Mouse (Mus musculus) mouse trophoblast stem cell (cell line): ENCODE results near the gene Atf5.

ENCODE experiments used
- in situ Hi-C, 2 experiments: fragments of 300-500 bp; cut with MseI, MboI; formaldehyde crosslinking; loops; 2 replicates in 1 of 2; 3 replicates in 1 of 2; pipeline ENCODE4 v1.15.1; 2025

Atf5 gene

DNA sequence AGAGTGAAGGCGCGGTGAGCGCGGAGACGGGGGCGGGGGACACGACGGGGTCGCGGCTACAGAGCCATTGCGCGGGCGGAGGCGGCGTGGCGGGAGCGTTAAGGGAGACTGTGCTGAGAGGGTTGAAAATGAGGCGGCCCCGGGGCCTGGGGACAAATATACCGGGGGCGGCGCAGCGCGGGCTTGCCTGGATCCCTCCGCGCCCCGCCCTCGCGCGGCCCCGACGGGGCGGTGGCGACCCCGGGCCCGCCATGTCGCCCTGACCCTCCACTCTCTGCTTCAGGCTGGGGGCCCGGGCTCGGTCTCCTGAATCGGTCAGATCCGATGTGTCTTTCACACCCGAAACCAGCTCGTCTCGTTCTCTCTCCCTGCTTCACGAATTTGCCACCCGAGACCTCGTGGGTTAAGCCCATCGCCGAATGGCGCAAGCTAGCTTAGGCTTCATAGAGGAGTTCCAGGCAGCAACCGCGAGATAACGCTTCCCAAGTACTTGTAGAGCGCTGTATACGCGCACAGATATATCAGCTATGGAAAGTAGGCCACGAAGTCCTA is at the start of gene Atf5:
Atf5 (minus strand) TSS at position 189 of the 552 bp plus-strand sequence.
- in situ Hi-C loops, result no loop called here

DNA sequence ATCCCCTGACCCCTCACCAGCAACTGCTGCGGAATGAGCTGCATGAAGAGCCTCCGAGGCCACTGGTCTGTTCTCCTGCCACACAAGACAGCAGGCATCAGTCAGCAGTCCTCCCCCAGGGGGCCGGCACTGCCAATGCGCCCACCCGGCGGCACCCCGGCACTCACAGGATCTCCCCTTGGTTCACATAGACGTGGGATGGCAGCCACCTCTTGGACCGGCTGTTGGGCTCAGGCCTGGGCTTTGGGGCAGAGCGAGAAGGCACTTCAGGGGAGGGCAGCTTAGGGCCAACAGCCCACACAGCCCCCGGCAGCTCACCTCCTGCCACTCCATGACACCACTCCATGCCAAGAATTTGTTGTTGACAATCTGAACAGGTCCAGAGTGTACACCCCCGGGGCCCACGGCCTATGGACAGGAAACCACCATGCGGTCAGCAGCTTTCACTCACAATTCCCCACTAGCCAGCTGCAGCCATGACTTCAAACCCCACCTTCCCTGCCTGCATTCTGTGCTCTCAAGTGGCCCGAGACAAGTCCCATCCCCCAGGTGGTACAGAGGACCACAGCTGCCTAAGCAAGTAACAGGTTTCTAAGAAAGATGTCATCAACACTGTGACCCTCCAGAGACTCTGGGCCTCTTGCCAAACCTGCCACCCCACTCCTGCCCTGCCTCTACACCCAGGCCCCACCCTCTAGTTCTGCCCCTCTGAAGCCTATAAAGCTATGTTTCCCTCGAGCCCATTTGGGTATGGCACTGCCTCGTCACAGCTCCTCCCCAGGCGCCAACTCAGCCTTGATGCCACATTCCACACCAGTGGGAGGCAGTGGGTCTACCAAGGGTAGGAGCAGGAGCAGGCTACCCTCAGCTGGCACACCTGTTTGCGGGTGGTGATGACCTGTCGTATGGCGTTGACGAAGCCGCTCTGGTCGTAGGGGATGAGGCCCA is 48.4 kb upstream of the Atf5 start:
- in situ Hi-C loops, result no loop called here

DNA sequence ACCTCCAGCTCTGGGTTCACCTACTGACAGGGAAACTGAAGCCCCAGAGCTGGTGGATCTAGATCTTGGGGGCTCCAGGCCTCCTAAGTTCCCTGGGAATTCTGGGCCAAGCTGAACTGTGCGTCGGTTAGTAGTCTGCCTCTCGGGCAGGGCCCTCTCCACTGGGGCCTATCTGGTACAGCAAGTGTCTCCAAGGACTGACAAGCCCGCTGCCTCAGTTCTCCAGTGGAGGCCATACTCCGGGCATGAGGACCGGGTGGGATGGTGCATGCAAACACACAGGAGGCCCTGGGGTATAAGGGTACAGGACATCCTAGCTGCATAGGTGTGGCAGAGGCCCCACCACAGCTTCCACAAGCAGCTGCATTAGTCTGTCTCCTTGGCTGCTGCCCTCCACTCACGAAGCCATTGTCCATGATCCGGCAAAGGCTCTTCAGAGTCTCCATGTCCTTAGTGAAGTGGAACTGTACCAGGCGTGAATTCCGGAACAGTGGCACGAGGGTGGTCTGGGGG is 47.6 kb upstream of the Atf5 start:
- in situ Hi-C loops, result no loop called here

DNA sequence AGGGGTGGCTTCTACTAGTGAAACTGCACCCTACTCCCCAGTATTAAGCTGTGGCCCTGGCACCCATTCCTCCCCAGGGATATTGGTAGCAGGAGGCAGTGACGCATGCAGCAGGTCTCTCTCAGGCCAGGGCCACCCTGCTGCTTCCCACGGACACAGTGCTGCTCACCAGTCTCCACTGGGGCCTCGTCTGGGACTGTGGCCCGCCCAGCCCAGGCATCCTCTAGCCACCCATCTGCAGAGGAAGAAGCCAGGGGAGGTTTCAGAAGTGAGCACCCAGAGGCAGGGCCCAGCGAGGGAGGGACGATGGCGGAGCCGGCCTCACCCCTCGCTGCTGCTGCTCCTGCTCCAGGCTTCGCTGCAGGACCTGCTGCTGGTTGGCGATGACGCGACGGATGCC is 46.8 kb upstream of the Atf5 start:
- in situ Hi-C loops, result no loop called here

DNA sequence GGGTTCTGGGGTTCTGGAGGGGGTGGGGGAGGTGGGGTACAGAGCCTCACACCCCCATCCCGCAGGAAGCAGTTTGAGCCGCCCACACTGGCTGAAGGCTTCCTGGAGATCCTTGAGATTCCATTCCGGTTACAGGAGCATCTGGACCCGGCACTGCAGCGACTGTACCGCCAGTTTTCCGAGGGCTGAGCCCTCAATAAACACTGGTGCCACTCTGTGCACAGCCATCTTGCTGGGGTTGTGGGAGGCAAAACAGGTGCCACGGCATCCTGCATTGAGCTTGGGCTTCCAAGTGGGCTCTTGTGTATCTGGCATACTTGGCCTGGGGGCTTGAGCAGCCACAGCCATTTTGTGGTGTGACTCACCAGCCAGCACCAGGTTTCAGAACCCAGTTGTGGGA is 46.0 kb upstream of the Atf5 start:
- in situ Hi-C loops, result no loop called here

DNA sequence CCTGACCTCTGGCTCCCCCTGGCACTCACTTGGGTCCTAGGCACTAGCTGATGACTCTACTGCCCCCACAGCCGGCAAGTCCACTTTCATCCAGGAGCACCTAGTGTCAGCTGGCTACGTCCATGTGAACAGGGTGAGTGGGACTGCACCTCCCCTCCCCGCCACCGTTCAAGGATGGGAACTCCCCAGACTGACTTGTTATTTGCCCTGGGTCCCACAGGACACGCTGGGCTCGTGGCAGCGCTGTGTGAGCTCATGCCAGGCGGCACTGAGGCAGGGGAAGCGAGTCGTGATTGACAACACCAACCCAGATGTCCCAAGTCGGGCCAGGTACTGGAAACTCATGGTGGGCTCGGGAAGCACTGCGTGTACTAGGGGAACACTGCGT is 45.0 kb upstream of the Atf5 start:
- in situ Hi-C loops, result no loop called here

DNA sequence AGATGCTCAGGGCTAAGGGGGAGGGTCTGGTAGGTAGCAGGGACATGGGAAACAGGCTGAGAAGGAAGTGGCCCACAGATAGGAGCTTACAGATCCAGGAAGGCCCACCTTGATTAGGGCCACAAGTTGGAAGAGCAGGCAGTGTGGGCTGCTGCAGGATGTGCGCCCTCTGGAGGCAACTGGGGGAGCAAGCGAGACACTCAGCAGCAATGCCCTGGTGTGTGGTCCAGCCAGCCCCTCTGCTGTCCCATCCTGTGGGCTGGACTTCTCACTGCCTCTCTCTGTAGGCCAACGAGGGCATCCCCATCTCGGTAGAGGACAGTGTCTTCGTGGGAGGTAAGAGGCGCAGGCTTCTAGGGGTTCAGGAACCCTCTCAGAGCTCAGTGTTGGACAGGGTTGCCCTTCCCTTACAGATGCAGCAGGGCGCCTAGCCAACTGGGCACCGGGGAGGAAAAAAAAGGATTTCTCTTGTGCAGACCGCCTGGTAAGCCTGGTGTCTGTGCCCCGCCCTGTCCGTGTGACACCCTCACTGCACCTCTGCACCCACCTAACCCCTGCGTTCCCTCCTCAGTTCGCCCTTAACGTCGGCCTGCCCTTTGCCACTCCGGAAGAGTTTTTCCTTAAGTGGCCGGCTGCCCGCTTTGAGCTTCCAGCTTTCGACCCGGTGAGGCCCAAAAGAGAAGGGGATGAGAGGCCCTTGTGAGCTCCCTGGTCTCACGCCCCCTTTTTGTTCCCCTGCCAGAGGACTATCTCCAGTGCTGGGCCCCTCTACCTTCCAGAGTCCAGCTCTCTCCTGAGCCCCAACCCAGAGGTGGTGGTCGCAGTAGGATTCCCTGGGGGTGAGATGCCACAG is 44.3 kb upstream of the Atf5 start:
- in situ Hi-C loops, result no loop called here

DNA sequence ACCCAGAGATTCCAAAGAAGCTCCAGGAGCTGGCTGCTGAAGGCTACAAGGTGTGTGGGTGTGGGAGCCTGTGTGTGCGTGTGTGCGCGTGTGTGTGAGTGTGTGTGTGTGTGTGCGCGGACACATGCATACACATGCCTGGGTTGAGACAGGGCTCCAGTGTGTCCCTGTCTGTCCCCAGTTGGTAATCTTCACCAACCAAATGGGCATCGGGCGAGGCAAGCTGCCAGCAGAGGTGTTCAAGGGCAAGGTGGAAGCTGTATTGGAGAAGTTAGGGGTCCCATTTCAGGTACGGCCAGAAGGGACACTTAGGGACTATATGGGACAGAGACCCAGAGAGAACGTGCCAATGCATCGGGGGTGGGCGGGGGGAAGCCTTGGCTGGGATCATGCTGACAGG is 43.4 kb upstream of the Atf5 start:
- in situ Hi-C loops, result no loop called here

DNA sequence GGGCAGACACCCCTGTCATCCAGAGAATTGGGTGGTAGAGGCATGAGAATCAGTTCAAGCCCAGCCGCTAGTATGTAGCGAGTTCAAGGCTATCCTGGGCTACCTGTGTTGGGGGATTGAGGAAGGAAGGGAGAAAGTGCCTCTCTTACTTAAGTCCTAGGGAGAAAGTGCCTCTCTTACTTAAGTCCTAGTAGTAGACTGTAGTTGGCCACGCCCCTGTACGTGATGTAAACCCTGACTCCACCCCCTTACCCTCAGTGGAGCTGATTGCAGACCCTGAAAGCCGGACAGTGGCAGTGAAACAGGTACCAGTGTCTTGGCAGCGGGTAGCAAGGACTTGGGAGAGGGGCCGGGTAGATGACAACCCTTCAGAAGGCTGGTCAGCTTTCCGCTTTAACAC is 41.4 kb upstream of the Atf5 start:
- in situ Hi-C loops, result no loop called here

DNA sequence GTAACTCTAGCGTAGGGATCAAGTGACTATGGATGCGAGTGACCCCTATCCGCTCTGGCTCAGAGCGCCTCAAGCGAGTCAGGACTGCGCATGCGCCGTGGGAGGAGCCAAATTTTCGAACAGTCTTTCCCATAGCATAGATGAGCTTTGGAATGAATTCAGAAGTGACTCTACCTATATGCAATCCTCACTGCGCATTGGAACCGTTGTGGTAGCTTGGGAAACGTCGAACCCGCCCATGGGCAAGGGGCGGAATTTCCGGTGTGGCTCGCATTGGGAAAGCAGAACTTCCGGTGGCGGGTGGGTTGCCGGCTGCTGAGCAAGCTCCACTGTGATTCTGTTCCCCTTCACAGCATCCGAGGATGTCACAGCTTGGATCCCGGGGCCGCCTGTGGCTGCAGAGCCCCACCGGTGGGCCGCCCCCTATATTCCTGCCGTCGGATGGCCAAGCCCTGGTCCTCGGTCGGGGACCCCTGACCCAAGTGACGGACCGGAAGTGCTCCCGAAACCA is 40.6 kb upstream of the Atf5 start, which contains the start of gene Pnkp:
Pnkp (plus strand) TSS at position 98 of the 511 bp plus-strand sequence.
- in situ Hi-C loops, result no loop called here

DNA sequence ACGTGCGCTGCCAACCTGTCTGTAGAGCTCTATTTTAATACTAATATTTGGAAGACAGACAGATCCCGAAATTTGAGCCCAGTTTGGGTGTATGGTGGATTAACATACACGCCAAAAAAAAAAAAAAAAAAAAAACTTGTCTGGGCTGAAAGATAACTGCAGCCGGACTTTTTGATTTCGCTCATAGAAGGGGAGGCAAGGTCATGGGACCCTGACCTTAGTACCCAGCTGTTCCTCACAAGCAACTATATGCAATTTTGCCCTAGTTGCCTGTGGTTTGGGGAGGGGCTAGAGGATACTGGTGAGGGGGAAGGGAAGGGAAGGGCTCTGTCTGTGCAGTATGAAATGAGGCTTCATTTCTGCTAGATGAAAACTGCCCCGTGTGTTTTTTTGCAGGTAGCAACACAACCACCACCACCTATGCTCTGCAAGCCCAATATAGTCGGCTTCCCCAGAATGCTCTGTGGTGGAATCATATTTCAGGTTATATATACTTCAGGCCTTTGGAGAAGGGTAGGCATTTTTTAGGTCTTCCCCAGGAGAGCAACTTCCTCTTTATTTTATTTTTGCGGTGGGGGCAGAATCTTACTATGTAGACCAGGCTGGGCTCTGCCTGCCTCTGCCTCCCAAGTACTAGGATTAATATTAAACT is 39.9 kb upstream of the Atf5 start:
- in situ Hi-C loops, result no loop called here

DNA sequence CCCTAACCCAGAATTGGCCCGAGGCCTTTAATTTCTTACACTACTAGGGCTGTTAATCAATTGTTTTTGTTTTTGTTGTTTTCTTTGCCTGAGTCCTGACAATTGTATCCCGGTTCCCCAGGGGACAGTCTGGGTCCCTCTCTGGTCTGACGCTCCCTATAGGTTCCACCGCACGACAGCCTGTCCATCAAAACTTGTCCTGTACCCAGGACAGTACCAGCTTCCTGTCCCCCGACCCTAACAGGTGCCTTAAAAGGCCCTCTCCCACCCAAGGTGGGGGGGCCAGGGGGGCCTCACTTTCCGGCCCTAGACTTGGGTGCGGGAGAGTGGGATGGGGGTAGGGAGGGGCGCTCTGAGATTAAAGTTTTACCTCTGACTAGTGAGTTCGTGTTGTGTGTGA is 38.6 kb upstream of the Atf5 start:
- in situ Hi-C loops, result no loop called here

DNA sequence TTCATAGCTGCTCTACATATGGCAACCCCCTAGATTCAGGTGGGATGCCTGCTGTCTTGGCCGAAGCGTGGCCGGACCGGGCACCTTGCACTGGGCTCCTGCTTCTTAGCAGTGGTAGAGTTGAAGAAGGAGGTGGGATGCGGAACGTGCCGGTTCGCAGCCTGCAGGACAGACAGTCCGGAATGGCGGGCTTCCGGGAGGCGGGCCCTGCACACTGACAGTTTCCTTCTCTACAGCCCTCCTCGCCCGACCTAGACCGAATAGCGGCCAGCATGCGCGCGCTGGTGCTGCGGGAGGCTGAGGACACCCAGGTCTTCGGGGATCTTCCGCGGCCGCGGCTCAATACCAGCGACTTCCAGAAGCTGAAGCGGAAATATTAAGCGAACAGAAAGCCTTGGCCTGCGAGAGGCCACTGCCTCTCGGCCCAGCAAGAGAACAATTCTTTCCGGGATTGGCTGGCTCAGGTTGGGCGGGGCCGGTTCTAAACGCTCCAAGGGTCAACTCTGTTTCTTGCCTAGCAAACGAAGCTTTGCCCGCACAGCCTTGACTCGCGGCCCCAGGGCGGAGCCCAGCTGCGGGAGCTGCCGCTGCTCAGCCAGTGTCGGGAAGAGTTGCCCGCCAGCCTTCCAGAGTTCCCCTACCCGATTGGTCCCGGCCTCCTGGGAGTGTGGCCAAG is 38.0 kb upstream of the Atf5 start:
- in situ Hi-C loops, result no loop called here

DNA sequence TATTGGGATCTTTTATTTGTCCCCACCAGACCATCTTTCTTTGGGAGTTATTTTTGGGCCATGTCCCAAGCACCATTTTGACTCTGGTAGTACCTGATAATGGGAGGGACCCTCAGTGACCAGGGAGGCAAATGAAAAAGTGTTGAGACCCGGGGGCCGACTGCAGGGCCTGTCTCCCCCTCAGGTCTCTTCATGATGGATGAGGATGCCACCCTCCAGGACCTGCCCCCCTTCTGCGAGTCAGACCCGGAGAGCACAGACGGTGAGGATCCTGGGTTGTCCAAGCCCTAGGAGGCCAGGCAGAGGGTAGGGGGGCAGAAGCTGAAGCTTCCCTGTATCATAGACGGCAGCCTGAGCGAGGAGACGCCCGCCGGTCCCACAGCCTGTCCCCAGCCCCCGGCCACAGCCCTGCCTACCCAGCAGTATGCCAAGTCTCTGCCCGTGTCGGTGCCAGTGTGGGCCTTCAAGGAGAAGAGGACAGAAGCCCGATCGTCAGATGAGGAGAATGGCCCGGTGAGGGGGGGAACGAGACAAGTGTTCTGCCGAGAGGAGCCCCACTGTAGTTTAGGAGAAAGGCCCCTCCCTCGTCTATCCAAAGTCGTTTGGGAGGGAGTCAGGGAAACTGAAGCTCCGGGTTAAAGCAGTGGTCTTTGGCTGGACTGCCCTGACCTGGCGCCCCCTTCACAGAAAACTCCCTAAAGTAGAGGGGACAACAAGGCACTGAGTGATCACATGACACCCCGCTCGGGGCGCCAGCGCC is 37.3 kb upstream of the Atf5 start:
- in situ Hi-C loops, result no loop called here

DNA sequence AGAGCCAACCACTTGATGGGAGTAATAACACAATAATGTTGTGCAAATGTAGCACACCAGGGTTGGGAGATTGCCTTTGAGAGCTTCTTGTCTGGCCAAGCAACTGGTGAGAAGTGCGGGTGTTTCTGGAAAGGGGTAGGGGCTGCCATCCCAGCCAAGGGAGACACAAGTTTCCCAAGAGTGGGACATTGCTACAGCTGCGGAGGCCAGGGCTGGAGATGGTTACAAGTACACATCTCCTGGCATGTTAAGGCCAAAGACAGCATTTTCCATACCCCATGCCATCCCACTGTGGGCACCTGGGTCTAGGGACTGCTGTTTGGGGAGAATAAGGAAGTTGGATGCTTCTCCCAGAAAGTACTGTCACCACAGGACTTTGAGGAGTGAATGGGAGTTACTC is 36.6 kb upstream of the Atf5 start:
- in situ Hi-C loops, result no loop called here

DNA sequence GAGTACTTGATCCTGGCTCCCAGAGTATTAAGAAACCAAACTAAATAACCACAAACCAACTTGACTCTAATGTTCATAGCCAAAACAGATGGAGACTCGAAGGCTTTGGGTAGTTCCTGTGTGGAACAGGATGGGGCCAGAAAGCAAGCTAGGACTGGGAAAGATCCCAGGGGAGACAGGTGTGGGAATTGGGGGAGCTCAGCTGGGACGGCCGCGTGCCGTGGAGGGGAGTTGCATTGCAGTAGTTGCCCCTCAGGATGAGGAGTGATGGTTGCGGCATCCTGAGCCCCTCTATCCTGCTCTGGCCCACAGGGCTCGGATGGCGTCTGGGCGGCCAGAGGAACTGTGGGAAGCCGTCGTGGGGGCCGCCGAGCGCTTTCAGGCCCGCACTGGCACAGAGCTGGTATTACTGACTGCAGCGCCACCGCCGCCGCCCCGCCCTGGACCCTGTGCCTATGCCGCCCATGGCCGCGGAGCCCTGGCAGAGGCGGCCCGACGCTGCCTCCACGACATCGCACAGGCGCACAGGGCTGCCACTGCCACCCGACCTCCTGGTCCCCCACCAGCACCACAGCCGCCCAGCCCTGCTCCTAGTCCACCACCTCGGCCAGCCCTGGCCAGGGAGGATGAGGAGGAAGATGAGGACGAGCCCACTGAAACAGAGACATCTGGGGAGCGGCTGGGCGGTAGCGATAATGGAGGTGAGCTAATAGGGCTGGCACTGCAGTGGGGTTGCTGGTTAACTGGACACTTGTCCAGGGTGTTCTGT is 36.0 kb upstream of the Atf5 start:
- in situ Hi-C loops, result no loop called here

DNA sequence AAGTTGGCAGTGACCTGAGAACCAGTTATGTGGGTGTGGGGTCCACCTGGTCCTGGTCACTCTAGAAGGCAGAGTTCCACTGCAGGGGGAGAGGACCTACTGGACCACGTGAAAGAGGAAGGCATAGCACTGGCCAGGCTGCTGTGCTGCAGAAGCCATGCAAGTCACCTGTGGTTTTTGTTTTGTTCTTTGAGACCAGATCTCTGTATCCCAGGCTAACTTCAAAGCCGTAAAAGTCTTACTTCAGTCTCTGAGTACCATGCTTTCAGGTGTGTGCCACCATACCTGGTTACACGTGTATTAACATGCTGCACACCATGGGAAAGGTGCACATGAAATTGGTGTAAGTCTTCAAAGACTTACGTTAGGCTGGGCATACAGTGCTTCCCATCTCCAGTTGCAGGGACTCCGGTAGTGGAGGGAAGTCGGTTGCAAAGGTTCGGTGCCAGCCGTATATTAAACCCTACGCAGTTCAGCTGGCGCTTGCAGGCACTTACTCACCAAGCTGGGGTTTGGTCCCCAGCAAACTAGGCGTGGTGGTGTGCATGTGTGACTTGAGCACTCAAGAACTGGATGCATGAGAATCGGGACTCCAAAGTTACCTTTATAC is 35.3 kb upstream of the Atf5 start:
- in situ Hi-C loops, result no loop called here

DNA sequence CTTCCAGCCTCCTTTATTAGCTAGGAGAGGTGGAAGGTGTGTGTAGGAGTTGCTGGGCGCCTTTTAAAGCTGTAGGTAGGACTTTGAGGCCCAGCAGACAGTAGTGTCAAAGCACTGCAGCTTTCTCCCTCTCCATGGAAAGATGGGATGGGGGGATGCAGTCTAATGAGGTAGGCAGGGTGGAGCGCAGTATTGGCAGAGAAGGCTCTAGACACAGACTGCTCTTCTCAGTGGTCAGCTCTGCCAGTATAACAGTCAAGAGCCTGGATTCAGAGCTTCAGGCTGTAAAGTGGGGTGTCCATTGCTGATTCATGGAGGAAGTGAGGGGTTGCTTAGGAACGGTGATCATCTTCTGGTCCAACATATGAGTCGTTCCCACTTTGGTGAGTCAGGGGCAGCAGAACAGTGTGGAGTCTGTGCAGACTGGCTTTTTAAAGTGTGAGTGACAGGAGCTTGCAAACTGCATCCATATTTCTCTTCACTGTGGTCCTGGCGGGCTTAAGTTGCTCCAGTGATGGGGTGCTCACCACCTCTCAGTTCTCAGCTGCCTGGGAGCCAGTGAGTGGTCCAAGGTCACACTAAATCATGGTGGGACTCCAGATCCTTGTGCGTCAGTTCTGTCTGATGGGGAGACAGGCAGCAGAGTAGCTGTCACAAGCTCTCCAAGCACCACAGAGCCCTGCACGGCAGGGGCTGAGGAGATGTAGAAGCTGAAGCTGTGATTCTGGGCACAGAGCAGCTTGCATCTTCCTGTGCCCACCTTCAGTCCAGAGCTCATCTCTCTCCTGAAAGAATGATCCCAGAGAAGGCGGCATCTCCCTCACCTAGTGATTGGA is 34.5 kb upstream of the Atf5 start:
- in situ Hi-C loops, result no loop called here
